Mouse (Mus musculus) MEL (cell line): Measurements from ENCODE around the gene Cope. TPM values are rescaled to one million over a fixed set of nuclear protein-coding genes. Genes with fewer than 3 reads are reported as not detected.

ENCODE experiments used
- DNase-seq: peaks from one replicate; pipeline ENCODE4 v3.0.0; 2011; ENCODE audit warnings: low read depth, low spot score
- H3K27ac ChIP-seq: 2 replicates; pipeline ENCODE4 v1.5.1; 2012; ENCODE audit warnings: low read depth, mild to moderate bottlenecking, control low read depth, low read length, moderate library complexity; ENCODE audit not compliant: control insufficient read depth
- H3K27me3 ChIP-seq, 2 experiments: fragments of 150-350 bp in 1 of 2; sonication (generic) in 1 of 2; 2 replicates each; pipeline ENCODE4 v1.6.1; 2012; ENCODE audit warnings: low read length in 2 of 2, mild to moderate bottlenecking in 2 of 2, improper control_type of control experiment in 1 of 2, moderate library complexity in 1 of 2; ENCODE audit not compliant: insufficient read depth in 2 of 2, control insufficient read depth in 1 of 2
- H3K36me3 ChIP-seq, 2 experiments: 2 replicates each; pipeline ENCODE4 v1.6.1; 2012 to 2014; ENCODE audit warnings: low read length in 2 of 2, improper control_type of control experiment in 1 of 2, inconsistent platforms in 1 of 2, mild to moderate bottlenecking in 1 of 2; ENCODE audit not compliant: insufficient read depth in 2 of 2, control insufficient read depth in 1 of 2
- H3K4me1 ChIP-seq, 2 experiments: fragments of 150-350 bp in 1 of 2; sonication (generic) in 1 of 2; 2 replicates each; pipeline ENCODE4 v1.6.1; 2012; ENCODE audit warnings: low read length in 2 of 2, improper control_type of control experiment in 1 of 2, mild to moderate bottlenecking in 1 of 2; ENCODE audit not compliant: insufficient read depth in 2 of 2, control insufficient read depth in 1 of 2
- H3K4me3 ChIP-seq, 2 experiments: fragments of 150-350 bp in 1 of 2; sonication (generic) in 1 of 2; 2 replicates each; pipeline ENCODE4 v1.5.1; 2012; ENCODE audit warnings: low read depth in 2 of 2, low read length in 2 of 2, mild to moderate bottlenecking in 2 of 2, moderate library complexity in 2 of 2, control low read depth in 1 of 2, improper control_type of control experiment in 1 of 2; ENCODE audit not compliant: control insufficient read depth in 1 of 2, insufficient read depth in 1 of 2
- H3K79me2 ChIP-seq: 2 replicates; pipeline ENCODE4 v1.6.1; 2012; ENCODE audit warnings: mild to moderate bottlenecking, low read length, moderate library complexity; ENCODE audit not compliant: control insufficient read depth, poor library complexity, insufficient read depth
- H3K9ac ChIP-seq: 2 replicates; pipeline ENCODE4 v1.6.1; 2012; ENCODE audit warnings: low read depth, mild to moderate bottlenecking, control low read depth, low read length, moderate library complexity; ENCODE audit not compliant: control insufficient read depth, poor library complexity, severe bottlenecking
- H3K9me3 ChIP-seq: fragments of 150-350 bp; sonication (generic); replicated peaks from 2 replicates; pipeline ENCODE4 v1.6.1; 2012; ENCODE audit warnings: mild to moderate bottlenecking, low read length, improper control_type of control experiment, moderate library complexity; ENCODE audit not compliant: insufficient read depth
- BHLHE40 ChIP-seq: IDR thresholded peaks from 2 replicates; pipeline ENCODE4 v1.6.1; 2012; ENCODE audit warnings: low read depth, mild to moderate bottlenecking, inconsistent platforms, low read length, improper control_type of control experiment, borderline replicate concordance
- CHD1 ChIP-seq: IDR thresholded peaks from 2 replicates; pipeline ENCODE4 v1.6.1; 2012; ENCODE audit warnings: low read depth, mild to moderate bottlenecking, inconsistent platforms, low read length, improper control_type of control experiment
- CHD2 ChIP-seq: IDR thresholded peaks from 2 replicates; pipeline ENCODE4 v1.6.1; 2011; ENCODE audit warnings: low read length, improper control_type of control experiment
- CTCF ChIP-seq, 3 experiments: IDR thresholded peaks in 2 of 3; conservative IDR thresholded peaks in 1 of 3; 2 replicates each; pipeline ENCODE4 v1.5.1; 2011 to 2012; ENCODE audit warnings: low read length in 3 of 3, low read depth in 2 of 3, mild to moderate bottlenecking in 2 of 3, improper control_type of control experiment in 1 of 3, inconsistent platforms in 1 of 3, mixed read lengths in 1 of 3, moderate library complexity in 1 of 3; ENCODE audit not compliant: control insufficient read depth in 1 of 3, insufficient read depth in 1 of 3, poor library complexity in 1 of 3, severe bottlenecking in 1 of 3
- E2F4 ChIP-seq: IDR thresholded peaks from 2 replicates; pipeline ENCODE4 v1.6.1; 2011; ENCODE audit warnings: low read depth, low read length, improper control_type of control experiment, borderline replicate concordance
- ELF1 ChIP-seq: IDR thresholded peaks from 2 replicates; pipeline ENCODE4 v1.6.1; 2014; ENCODE audit warnings: low read depth, mild to moderate bottlenecking, inconsistent platforms, low read length, improper control_type of control experiment, moderate library complexity
- EP300 ChIP-seq, 2 experiments: IDR thresholded peaks; 2 replicates each; pipeline ENCODE4 v1.6.1; 2011; ENCODE audit warnings: improper control_type of control experiment in 2 of 2, low read length in 2 of 2, low read depth in 1 of 2, mild to moderate bottlenecking in 1 of 2
- ETS1 ChIP-seq: IDR thresholded peaks from 2 replicates; pipeline ENCODE4 v1.6.1; 2012; ENCODE audit warnings: low read depth, mild to moderate bottlenecking, inconsistent platforms, low read length, improper control_type of control experiment, moderate library complexity
- GABPA ChIP-seq: IDR thresholded peaks from 2 replicates; pipeline ENCODE4 v1.6.1; 2012; ENCODE audit warnings: low read depth, mild to moderate bottlenecking, inconsistent platforms, low read length, improper control_type of control experiment, moderate library complexity
- GATA1 ChIP-seq: IDR thresholded peaks from 2 replicates; pipeline ENCODE4 v1.6.1; 2011; ENCODE audit warnings: low read depth, low read length, improper control_type of control experiment
- HCFC1 ChIP-seq: IDR thresholded peaks from 2 replicates; pipeline ENCODE4 v1.6.1; 2012; ENCODE audit warnings: low read depth, mild to moderate bottlenecking, inconsistent platforms, low read length, improper control_type of control experiment, moderate library complexity
- JUND ChIP-seq: IDR thresholded peaks from 2 replicates; pipeline ENCODE4 v1.6.1; 2011; ENCODE audit warnings: low read depth, mild to moderate bottlenecking, improper control_type of control experiment, low read length
- KAT2A ChIP-seq: conservative IDR thresholded peaks from 2 replicates; pipeline ENCODE4 v1.6.1; 2012; ENCODE audit warnings: low read depth, low read length, improper control_type of control experiment, inconsistent platforms
- MAFK ChIP-seq: IDR thresholded peaks from 2 replicates; pipeline ENCODE4 v1.6.1; 2011; ENCODE audit warnings: low read depth, mild to moderate bottlenecking, low read length, improper control_type of control experiment, borderline replicate concordance
- MAX ChIP-seq: IDR thresholded peaks from 2 replicates; pipeline ENCODE4 v1.6.1; 2011; ENCODE audit warnings: low read length, improper control_type of control experiment
- MEF2A ChIP-seq: IDR thresholded peaks from 2 replicates; pipeline ENCODE4 v1.6.1; 2014; ENCODE audit warnings: low read depth, mild to moderate bottlenecking, inconsistent platforms, low read length, improper control_type of control experiment; ENCODE audit not compliant: poor library complexity, insufficient replicate concordance, severe bottlenecking; ENCODE audit errors: extremely low read depth
- MXI1 ChIP-seq: IDR thresholded peaks from 2 replicates; pipeline ENCODE4 v1.6.1; 2011; ENCODE audit warnings: mild to moderate bottlenecking, low read depth, low read length, improper control_type of control experiment
- MYB ChIP-seq: IDR thresholded peaks from 2 replicates; pipeline ENCODE4 v1.6.1; 2011; ENCODE audit warnings: mild to moderate bottlenecking, low read depth, low read length, improper control_type of control experiment
- NELFE ChIP-seq: IDR thresholded peaks from 2 replicates; pipeline ENCODE4 v1.6.1; 2011; ENCODE audit warnings: low read depth, low read length, improper control_type of control experiment
- NRF1 ChIP-seq: IDR thresholded peaks from 2 replicates; pipeline ENCODE4 v1.6.1; 2014; ENCODE audit warnings: low read depth, mild to moderate bottlenecking, inconsistent platforms, low read length, improper control_type of control experiment, moderate library complexity; ENCODE audit not compliant: poor library complexity, insufficient read depth, severe bottlenecking
- POLR2A ChIP-seq, 2 experiments: IDR thresholded peaks; 2 replicates each; pipeline ENCODE4 v1.6.1; 2011 to 2012; ENCODE audit warnings: low read length in 2 of 2, mild to moderate bottlenecking in 2 of 2, control low read depth in 1 of 2, improper control_type of control experiment in 1 of 2, low read depth in 1 of 2, moderate library complexity in 1 of 2; ENCODE audit not compliant: control insufficient read depth in 1 of 2, insufficient read depth in 1 of 2, poor library complexity in 1 of 2
- POLR2AphosphoS2 ChIP-seq: IDR thresholded peaks from 2 replicates; pipeline ENCODE4 v1.6.1; 2011; ENCODE audit warnings: low read length, improper control_type of control experiment
- POLR2AphosphoS5 ChIP-seq: IDR thresholded peaks from 2 replicates; pipeline ENCODE4 v1.6.1; 2012; ENCODE audit warnings: low read depth, borderline replicate concordance, mild to moderate bottlenecking, inconsistent platforms, low read length, moderate library complexity, mixed read lengths
- RAD21 ChIP-seq: IDR thresholded peaks from 2 replicates; pipeline ENCODE4 v1.6.1; 2011; ENCODE audit warnings: mild to moderate bottlenecking, low read depth, low read length, improper control_type of control experiment
- RCOR1 ChIP-seq: IDR thresholded peaks from 2 replicates; pipeline ENCODE4 v1.6.1; 2012; ENCODE audit warnings: low read depth, mild to moderate bottlenecking, inconsistent platforms, low read length, improper control_type of control experiment
- SIN3A ChIP-seq: IDR thresholded peaks from 2 replicates; pipeline ENCODE4 v1.6.1; 2012; ENCODE audit warnings: low read length, improper control_type of control experiment, inconsistent platforms
- TAL1 ChIP-seq: IDR thresholded peaks from 2 replicates; pipeline ENCODE4 v1.6.1; 2012; ENCODE audit warnings: mild to moderate bottlenecking, inconsistent platforms, low read length, moderate library complexity, mixed read lengths
- TBP ChIP-seq: IDR thresholded peaks from 2 replicates; pipeline ENCODE4 v1.8.0; 2011; ENCODE audit warnings: low read depth, low read length, improper control_type of control experiment
- TCF12 ChIP-seq: IDR thresholded peaks from 2 replicates; pipeline ENCODE4 v1.6.1; 2014; ENCODE audit warnings: low read depth, mild to moderate bottlenecking, inconsistent platforms, low read length, improper control_type of control experiment, moderate library complexity
- UBTF ChIP-seq: IDR thresholded peaks from 2 replicates; pipeline ENCODE4 v1.6.1; 2012; ENCODE audit warnings: low read depth, mild to moderate bottlenecking, inconsistent platforms, low read length, improper control_type of control experiment, moderate library complexity, borderline replicate concordance; ENCODE audit not compliant: insufficient read depth
- USF1 ChIP-seq: IDR thresholded peaks from 2 replicates; pipeline ENCODE4 v1.6.1; 2014; ENCODE audit warnings: low read depth, mild to moderate bottlenecking, inconsistent platforms, low read length, improper control_type of control experiment, moderate library complexity
- ZC3H11A ChIP-seq: IDR thresholded peaks from 2 replicates; pipeline ENCODE4 v1.6.1; 2012; ENCODE audit warnings: low read depth, mild to moderate bottlenecking, inconsistent platforms, low read length, improper control_type of control experiment
- ZKSCAN1 ChIP-seq: IDR thresholded peaks from 2 replicates; pipeline ENCODE4 v1.6.1; 2012; ENCODE audit warnings: low read depth, mild to moderate bottlenecking, inconsistent platforms, low read length, improper control_type of control experiment, moderate library complexity
- ZMIZ1 ChIP-seq: IDR thresholded peaks from 2 replicates; pipeline ENCODE4 v1.6.1; 2012; ENCODE audit warnings: low read depth, mild to moderate bottlenecking, inconsistent platforms, low read length, improper control_type of control experiment, moderate library complexity
- ZNF384 ChIP-seq: IDR thresholded peaks from 2 replicates; pipeline ENCODE4 v1.6.1; 2012; ENCODE audit warnings: low read depth, mild to moderate bottlenecking, inconsistent platforms, low read length, improper control_type of control experiment
- polyA plus RNA-seq, 2 experiments: library from polyadenylated mRNA; stranded (reverse) in 1 of 2; unstranded in 1 of 2; fragments of >175 nt in 1 of 2; fragments of >200 nt in 1 of 2; gene quantifications; 2 replicates each; pipeline versions ENCODE4 v1.2.1 to v1.2.4; 2012; ENCODE audit warnings: low replicate concordance in 2 of 2, low read depth in 1 of 2; ENCODE audit not compliant: insufficient read length in 2 of 2, insufficient read depth in 1 of 2, missing spikeins in 1 of 2
- total RNA-seq: library from RNA; depleted of rRNA; stranded (reverse); fragments of 300-350 nt; gene quantifications from 2 replicates; pipeline ENCODE4 v1.2.3, GENCODE M21; 2012

The Cope gene
- total and polyA plus RNA-seq, 3 experiments: 132 to 232 TPM; not detected in 1

DNA sequence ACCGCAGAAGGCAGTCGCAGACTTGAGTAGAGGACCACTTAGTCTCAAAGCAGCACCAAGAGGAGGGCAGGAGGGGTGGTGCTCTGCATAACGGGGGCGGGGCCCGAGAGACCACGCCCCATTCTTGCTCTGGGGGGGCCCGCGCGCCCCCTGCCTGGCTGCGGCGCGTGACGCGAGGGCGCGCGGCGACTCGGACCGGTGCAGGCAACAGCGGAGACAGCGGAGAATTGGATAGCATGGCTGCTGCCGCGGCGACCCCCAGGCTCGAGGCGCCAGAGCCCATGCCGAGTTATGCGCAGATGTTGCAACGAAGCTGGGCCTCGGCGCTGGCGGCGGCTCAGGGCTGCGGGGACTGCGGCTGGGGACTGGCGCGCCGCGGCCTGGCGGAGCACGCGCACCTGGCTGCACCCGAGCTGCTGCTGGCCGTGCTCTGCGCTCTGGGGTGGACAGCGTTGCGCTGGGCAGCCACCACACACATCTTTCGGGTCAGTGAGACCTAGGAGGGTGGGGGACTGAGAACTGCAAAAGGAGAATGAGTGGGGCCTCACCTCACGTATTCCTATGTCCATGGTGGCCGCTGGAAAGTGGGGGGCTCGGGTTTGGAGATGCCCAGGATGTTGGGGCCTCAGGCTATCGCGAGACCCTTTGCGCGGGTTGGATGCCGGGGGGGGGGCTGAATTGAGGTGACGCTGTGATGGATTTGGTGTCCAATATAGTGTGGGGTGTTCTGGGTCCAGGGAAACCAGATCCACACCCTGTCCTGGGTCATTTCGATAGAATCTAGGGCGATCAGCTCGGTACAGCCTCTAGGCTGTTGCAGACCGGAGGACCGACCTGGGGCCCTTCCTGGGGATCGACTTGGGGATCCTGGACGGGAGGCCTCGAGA lies 13.5 kb downstream of the Cope start, which contains the start of gene Cers1:
Cers1 (plus strand) TSS at position 152 of the 887 bp plus-strand sequence.
- DNase-seq: peak; percentile 80
- Histone ChIP-seq H3K4me1 (peaks cover 2 to 6% of the 10 kb centered on the region in 2 experiments; a peak in 3 of 4 replicates), H3K36me3 (no peaks in the 10 kb centered on the region; a peak in 1 of 4 replicates), H3K9ac (peak within 1 kb of the TSS; percentile 81), H3K27ac (no peak within 1 kb of the TSS), H3K27me3 (no peaks in the 10 kb centered on the region), H3K79me2 (peaks cover 1% of the 10 kb centered on the region; the same call in 1 of the 2 replicates), H3K9me3 (no peaks in the 10 kb centered on the region), H3K4me3 (peak within 1 kb of the TSS; percentile 80 to 99)
- TF ChIP-seq USF1: peak; percentile 74
- TF ChIP-seq ZNF384: no peak
- no peak for TF ChIP-seq CTCF (IDR thresholded peaks at IDR 0.05 in 2 of 3, conservative IDR thresholded peaks at IDR 0.05 in 1 of 3; ENCODE audit: control insufficient read depth in 1 of 3, insufficient read depth in 1 of 3, low read depth in 2 of 3, low read length in 3 of 3, poor library complexity in 1 of 3, severe bottlenecking in 1 of 3)
- TF ChIP-seq POLR2AphosphoS2: no peak
- peak; percentile 63; the same call in 1 of the 2 replicates for TF ChIP-seq SIN3A
- TF ChIP-seq ZKSCAN1: no peak
- TF ChIP-seq BHLHE40: no peak; the same call in 1 of the 2 replicates
- no peak for TF ChIP-seq MEF2A
- no peak for TF ChIP-seq JUND
- TF ChIP-seq E2F4: no peak
- TF ChIP-seq MAX: peak; percentile 31; the same call in 1 of the 2 replicates
- peak; percentile 15; the same call in 1 of the 2 replicates for TF ChIP-seq HCFC1
- TF ChIP-seq MAFK: no peak
- TF ChIP-seq NELFE: peak; percentile 65
- TF ChIP-seq CHD2: peak; percentile 84
- no peak for TF ChIP-seq EP300 (IDR thresholded peaks at IDR 0.05; ENCODE audit: low read depth in 1 of 2, low read length in 2 of 2)
- TF ChIP-seq RAD21: no peak
- 0 out of 2 replicates have a peak, but pooled peaks have one; percentile 12 for TF ChIP-seq ELF1
- no peak for TF ChIP-seq GATA1
- no peak for TF ChIP-seq ZC3H11A
- TF ChIP-seq CHD1: no peak
- TF ChIP-seq MXI1: peak; percentile 77; the same call in 1 of the 2 replicates
- TF ChIP-seq NRF1: peak; percentile 55; the same call in 1 of the 2 replicates
- TF ChIP-seq MYB: no peak
- TF ChIP-seq RCOR1: no peak
- TF ChIP-seq POLR2A (IDR thresholded peaks at IDR 0.05; ENCODE audit: control insufficient read depth in 1 of 2, insufficient read depth in 1 of 2, low read depth in 1 of 2, low read length in 2 of 2, poor library complexity in 1 of 2): peak in 1 of 2 experiments; percentile 53; a peak in 1 of 4 replicates
- 0 out of 2 replicates have a peak, but pooled peaks have one; percentile 8 for TF ChIP-seq ETS1
- 0 out of 2 replicates have a peak, but pooled peaks have one; percentile 28 for TF ChIP-seq ZMIZ1
- no peak for TF ChIP-seq GABPA
- TF ChIP-seq TBP: no peak
- TF ChIP-seq TAL1: no peak
- TF ChIP-seq UBTF: peak; percentile 77; the same call in 1 of the 2 replicates
- no peak for TF ChIP-seq KAT2A
- no peak for TF ChIP-seq POLR2AphosphoS5
- no peak for TF ChIP-seq TCF12
